Mouse (Mus musculus): ENCODE results near the gene Pwwp2b.

DNA sequence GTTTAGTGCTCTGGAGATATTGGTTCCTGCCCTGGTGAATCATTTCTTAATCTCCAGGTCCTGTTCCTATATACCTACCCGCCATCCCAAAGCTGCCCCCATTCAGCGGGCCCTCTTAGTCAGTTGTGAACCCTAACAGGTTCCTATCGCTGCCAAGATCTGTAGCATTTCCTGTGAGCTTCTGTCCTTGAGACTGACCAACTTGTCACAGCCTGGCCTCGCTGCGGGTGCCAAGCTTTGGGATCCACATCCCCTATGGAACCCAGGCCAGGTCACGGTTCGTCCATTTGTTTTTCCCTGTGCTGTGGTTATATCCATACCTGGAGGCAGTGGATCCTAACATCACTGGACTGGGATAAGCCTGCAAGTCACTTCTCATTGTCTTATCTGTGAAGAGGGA, 4.3 kb downstream of the Pwwp2b start:
- TF ChIP-seq POLR2A (IDR thresholded peaks at IDR 0.05; ENCODE audit: borderline replicate concordance, extremely low read depth, low read depth, low read length), result no peak
- no peak for TF ChIP-seq CTCF (IDR thresholded peaks at IDR 0.05; ENCODE audit: insufficient read depth, low read length)

All from lung, adult 2 months (tissue).